Mouse (Mus musculus) adrenal gland, postnatal 36 days (tissue): ENCODE data around the gene Rps15a. TPM values are rescaled to one million over a fixed set of nuclear protein-coding genes. Genes with fewer than 3 reads are reported as not detected.

Experiments used
- DNase-seq, 2 experiments: peaks; one replicate each; pipeline ENCODE4 v3.0.0; 2021; ENCODE audit warnings: mixed read lengths in 1 of 2
- long read RNA-seq, 2 experiments: library from polyadenylated mRNA; stranded (forward); transcript quantifications; one replicate each; pipeline ENCODE4 v2.0.0; 2021; ENCODE audit warnings: borderline sequencing depth in 2 of 2
- total RNA-seq, 2 experiments: library from RNA; stranded (reverse); gene quantifications; 2 replicates each; pipeline ENCODE4 v1.2.3; 2021

Rps15a gene
- total RNA-seq: 100 to 1,000 TPM; 826 to 831 TPM
- long read RNA-seq, experiment 1, full-length matches to known transcripts: 495 of 507 reads
- long read RNA-seq, experiment 1, partial matches to known transcripts: 6 of 507 reads
- long read RNA-seq, experiment 1, other reads (novel, unspliced or antisense): 6 of 507 reads
- long read RNA-seq, experiment 2, full-length matches to known transcripts: 295 of 305 reads
- long read RNA-seq, experiment 2, partial matches to known transcripts: 3 of 305 reads
- long read RNA-seq, experiment 2, other reads (novel, unspliced or antisense): 7 of 305 reads

DNA sequence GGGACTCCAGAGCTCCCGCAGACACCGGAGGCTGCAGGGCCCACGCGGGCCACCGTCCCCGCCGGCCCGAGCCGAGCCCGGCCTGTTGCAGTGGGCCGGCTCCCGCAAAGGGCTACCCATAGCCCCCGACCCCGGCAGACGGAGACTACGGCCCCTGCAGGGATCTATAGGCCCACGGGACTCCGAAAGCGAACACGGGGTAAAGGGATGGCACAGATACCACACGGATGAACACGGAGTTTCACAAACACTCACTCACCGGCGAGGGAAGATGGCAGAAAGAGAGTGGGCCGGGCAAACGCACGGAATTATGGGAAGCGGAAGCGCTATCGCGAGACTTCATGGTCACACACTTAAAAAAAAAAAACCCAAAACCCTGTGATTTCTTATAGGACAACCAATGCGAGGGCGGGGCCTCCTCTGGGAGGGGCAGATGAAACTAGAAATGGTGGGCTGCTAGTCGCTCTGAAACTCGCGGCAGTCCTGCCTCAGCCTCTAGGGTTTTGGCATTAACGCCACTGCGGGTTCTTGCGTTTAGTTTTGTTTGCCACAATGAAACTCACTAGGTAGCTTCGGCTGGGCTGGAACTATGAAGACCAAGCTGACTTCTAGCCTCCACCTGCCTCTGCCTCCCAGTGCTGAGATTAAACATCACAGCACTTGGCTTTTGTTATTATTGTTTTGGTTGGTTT lies at the start of gene Rps15a:
TSS of gene Rps15a (minus strand) at position 312 of the 692 bp plus-strand sequence.
- peak; percentile 94 for DNase-seq

DNA sequence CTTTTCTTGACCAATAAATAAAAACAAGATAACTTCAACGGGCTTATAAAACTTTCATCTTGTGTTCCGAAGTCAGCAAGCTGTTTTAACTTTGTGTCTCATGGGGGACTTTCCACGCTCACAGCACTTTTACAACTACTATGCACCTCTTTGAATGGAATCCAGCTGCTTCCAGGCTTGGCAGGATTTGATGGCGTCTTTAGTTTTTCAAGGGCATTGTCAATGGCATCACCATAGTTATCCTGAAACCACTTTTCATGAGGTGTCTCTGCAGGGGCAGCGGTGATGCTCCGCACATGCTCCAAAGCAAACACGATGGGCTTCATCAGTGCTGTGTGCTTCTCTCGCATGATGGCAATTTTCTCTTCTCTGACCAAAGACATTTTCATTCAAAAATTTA lies 47.0 kb upstream of the Rps15a start:
- DNase-seq: no peak

DNA sequence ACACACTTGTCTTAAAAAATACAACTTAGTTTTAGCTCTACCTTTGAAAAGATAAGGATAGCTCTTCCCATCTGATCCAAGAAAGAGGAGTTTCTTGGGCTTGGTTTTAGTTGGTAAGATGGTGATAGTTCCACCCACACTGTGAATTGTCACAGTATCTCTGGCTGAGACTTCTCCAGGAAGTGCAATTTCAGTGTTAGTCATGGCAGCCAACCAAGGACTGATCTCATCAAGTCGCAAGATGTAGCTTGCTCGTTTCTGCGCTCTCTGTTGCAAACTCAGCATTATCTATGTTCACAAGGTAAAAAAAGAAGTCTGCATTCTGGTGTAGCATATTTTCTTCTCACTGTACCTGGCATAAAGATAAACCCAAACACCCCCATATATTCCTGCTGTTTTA lies 44.1 kb upstream of the Rps15a start:
- DNase-seq: no peak

DNA sequence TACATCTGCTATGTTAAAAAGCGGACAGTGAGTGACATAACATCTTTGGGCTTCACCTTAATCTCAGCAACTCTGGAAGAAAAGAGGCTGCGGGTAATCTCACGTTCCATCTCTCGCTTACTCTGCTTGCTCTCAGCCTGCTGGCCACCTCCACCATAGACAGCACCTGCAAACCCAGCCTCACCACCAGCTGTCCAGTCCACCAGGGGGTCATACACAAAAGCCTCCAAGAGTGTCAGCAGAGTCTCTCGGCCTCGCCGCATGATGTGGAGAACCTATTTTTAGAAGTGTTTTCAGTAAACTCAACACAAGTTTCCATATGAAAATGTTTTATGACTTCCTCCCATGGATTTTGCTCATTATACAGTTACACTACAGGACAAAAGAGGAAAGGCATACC lies 40.5 kb upstream of the Rps15a start:
- no peak for DNase-seq

DNA sequence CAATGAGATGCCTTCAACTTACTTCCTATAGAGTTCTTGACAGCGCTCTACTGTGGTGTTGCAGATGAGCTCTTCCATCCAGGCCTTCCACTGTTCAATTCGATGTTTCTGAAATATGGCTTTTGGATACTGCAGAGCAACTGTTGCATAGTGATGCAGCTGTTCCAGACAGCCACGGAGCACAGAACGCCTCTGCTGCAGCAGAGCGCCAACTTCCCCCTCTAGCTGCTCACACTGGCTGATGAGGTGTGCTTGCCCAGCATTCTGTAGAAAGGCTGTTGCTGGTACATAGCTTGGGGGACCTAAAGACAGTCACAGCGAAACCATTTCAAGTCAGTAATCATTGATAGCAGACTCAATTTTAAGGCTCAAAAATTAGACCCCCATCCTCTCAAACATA lies 38.2 kb upstream of the Rps15a start:
- DNase-seq: no peak

DNA sequence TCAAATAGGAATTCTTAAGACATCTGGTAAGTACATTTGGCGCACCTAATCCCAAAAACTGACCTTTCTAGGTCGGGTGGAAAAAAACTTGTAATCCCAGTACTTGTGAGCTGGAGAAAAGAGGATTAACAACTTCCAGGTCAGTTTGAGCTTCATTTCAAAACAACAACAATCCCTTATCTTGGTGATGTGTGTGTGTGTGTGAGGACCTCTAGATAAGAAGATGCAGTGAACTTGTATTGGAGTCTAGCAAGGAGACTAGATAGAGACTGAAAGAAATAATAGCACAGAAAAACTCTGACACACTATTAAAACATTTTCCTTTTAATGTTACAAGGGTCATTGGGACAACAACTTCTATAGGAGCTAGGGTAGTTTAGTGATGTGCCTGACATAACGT lies 27.6 kb upstream of the Rps15a start:
- no peak for DNase-seq

DNA sequence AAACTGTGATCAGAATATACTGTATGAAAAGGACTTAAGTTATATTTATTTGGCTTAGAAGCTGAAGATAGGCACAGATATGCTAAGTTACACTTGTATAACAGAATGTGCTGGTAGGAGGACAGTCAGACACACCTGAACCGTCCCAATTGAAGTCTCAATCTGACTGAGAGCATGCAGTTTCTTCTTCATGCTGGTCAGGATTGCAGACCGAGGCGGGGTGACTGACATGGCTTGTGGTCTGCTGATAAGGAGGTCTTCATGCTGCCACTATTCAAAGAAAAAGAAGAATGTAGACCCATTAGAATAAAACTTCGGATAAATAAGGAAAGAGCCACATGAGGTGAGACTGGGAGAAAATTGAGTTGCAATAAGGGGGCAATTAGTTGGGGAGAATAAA lies 27.1 kb upstream of the Rps15a start:
- DNase-seq: no peak

DNA sequence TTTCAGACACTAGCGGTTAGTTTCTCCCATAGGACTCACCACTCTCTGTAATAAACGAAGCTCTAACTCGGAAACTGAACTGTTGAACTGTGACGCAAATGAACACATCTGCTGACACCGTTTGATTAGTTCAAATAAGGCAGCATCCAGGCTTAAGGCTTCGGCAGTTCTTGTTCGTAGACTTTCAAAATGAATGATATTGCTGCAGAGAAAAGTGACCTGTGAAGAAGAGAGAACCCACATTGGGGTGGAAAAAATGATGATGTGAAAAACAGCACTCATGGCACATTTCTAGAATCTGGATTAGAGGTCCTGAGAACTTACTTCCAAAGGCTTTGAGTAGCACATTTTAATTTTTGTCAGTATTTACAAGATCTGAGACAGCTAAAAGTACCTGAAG lies 25.3 kb upstream of the Rps15a start:
- DNase-seq: no peak

DNA sequence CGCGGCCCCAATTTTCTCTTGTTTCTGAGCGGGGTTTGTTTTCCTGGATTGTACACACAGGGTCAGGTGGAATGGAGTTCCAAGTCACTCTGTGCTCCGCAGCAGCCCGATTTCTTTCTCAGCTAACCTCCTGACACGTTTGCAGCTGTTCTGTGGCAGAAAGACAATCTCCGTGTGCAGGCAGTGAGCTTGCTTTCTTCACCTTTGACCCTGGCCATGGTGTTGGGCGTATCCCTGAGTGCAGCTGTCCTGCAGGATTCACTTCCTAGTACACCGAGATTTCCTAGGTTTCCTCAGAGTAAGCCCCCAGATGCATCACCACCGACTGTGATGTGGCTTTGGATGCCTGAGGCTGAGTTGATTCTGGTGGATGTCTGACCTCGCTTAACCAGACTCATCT lies 19.1 kb upstream of the Rps15a start:
- DNase-seq: no peak

DNA sequence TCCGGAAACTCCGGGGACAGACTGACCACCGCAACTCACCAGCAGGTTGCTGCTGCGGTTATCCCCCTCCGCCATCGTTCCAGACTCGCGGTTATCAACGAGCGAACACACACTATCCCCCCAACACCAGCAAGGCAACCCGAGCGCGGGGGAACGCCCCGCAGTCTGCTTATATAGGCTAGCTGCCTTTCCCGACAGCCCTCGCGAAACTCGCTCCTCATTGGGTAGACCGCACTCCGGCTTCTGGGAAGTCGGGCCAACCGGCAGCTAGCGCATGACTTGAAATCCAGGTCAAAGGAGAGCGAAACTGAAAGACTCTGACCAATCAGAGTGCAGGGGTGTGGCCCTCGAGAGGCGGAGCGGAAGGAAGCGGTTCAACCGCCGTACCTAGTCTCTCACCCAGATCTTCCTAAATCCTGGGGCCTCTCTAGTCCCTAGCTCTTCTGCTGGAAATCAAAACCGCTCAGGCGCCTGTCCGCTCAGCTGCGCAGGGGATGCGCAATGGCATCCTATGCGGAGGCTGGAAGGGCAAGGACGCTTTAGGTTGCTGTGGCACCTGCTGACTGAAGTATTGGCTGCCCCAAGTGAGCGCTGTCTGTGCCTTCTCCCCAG lies 13.5 kb upstream of the Rps15a start, which contains the start of gene Arl6ip1:
TSS of gene Arl6ip1 (minus strand) at position 233 of the 612 bp plus-strand sequence.
- DNase-seq: peak; percentile 96 to 98

DNA sequence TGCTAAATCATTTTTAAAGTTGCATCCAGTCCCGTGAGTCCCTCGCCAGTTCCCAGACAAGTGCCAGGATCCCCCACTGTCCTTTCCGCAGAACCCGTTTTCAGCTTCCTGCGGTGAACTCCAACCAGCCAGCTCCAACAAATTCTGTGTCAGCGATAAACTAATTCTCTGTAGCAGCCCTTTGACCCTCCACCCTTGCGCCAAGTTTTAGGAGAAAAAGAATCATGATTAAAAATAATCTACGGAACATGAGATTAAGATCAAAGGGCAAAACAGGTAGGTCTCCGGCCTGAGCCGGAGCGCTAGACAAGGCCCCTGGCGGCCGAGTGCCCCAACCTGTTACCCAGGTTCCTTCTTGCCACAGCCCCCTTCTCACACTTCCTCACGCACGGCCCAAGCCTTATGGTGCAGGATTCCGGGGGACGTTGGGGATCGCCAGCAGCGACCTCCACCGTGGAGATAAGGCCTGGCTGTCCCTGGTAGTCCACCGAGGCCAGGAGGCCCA lies 13.0 kb upstream of the Rps15a start:
- DNase-seq: peak; percentile 22 to 39

DNA sequence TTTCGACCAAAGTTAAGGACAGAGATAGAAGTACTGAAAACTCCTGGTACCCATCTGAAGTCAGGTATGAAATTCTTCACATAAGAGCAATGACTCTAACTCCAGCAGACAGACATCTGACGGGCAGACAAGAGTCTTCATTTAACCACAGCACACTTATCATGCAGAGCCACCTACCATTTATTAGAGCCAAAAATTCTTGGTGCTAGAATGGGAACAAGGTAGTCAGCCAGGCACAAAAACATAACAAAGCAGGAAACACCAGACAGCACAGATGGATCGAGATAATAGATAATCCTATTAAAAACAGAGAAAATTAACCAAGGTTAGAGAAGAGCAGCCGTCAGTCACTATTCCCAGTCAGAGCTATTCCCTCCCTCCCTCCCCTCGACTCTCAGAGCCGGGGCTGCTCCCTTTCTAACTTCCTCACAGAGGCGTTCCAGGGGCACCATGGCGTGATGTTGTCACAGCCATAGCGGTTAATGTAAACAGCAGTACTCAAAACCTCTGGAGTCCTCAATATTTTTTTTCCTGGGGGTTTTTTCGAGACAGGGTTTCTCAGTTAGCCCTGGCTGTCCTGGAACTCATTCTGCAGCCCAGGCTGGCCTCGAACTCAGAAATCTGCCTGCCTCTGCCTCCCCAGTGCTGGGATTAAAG lies 10.4 kb upstream of the Rps15a start:
- DNase-seq: no peak

DNA sequence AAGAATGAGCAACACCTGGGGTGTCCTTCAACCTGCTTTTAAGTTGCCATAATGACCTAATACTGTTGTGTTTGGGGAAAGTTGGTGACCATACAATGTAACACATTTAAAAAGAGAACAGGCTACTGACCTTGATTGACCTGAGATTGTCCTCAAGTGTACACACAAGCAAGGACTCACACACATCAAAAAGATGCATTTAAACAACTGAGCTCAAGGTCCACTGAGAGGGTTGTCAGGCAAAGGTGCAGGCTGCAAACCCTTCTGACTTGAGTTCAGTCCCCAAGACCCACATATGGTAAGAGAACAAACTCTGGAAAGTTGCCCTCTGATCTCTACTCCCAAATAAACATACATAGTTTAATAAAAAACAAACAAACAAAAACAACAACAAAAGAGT lies 9.7 kb upstream of the Rps15a start:
- DNase-seq: no peak

DNA sequence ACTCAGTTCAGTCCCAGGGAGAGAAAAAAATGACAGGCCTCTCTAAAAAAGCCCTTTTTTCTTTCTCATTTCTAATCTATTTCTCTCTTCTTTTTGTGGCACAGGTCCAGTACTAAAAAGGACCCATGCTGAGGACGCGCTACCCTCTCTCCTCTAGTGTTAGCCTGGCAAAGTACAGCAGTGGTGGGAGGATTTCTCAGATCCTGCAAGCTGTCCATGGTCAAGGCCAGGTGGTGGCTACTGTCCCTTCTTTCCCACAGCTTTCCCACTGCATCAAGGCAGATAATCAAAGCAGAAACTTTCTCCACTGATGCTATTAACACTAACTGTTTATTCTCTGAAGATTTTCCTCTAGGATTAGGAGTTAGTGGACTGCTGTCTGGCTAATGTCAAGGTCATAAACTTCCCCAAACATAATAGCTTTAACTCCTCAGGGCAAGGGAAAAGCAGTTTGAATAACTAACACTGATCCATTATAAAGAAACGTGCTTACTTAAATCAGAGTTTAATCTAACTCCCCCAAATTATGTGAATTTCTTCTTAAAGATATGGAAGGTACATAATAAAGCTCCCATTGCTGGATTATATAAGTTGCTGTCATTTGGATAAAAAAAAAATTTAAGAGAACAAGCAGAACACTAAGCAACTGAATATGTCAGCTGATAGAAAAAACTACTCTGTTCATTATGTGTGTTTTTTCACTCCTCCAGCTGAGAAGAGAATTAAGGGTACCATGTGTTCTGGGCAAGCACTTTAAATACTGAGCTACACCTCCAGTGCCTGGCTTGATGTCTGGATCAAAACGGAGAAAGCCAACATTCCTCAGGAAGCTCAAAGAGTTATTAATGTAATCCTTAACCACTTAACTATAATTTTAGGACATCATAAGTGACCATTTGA lies 7.8 kb upstream of the Rps15a start:
- peak; percentile 29 to 45 for DNase-seq

DNA sequence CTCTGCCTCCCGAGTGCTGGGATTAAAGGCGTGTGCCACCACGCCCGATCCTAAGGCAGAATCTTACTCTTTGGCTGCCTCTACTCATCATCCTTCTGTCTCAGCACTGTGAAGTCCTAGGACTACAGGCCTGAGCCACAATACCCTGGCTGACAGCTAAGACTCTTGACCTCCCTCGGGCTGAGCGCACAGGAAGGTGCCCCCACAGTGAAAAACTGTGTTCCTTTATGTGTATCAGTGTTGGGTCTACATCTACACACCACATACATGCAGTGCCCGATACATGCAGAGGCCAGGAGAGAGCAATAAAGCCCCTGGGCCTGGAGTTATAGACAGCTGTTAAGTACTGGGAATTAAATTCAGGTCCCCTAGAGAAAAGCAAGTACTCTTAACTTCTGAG lies 6.2 kb upstream of the Rps15a start:
- DNase-seq: no peak

DNA sequence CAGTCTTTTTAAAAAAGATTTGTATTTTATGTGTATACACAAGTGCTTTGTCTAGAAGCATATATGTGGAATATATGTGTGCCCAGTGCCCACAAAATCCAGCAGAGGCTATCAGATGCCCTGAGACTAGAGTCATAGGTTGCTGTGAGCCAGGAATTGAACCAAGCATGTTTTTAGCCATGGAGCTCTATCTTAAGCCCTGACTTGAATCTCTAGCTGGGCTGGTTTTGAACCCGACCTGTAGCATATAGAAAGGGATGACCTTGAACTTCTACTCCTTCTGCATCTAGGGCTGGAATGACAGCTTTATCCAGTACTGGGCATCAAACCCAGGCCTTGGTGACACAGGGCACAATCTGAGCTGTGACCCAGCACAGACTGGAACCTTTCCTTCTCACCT lies 4.7 kb upstream of the Rps15a start:
- no peak for DNase-seq

DNA sequence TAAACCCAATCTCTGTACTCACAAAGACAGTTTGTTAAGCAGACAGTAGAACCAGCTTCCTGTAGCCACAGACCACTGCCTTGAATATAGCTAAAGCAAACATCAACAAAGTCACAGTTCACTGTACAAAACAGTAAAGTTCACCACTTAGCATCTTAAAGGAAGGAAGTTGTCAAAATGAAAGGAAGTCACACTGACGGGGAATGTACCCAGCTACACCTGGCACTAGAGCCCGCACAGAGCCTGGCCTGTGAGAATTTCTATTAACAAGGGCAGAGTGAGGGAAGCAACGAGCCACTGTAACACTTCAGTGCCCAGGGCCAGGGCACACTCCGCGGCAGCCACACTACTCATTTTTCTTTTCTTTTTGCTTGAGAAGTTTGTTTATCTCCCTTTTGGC lies 4.0 kb upstream of the Rps15a start:
- no peak for DNase-seq

DNA sequence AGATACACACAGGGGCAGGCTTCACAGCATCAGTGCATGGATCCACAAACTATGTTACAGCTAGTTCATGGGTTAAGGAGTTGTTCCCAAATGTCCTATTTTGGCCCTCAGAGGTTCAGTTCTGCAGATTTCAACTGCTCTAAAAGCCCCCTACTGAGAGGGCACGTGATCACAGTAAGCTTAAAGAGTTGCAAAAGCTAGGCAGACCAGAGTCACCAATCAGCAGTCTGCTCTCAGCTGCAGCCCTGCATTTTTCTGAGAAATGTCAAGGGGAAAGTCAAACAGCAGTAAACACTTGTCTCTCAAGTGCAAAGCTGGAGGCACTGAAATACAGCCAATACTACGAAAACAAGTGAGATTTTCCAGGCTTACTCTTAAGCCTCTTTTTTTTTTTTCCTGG lies 3.2 kb upstream of the Rps15a start:
- peak; percentile 47 to 62 for DNase-seq

DNA sequence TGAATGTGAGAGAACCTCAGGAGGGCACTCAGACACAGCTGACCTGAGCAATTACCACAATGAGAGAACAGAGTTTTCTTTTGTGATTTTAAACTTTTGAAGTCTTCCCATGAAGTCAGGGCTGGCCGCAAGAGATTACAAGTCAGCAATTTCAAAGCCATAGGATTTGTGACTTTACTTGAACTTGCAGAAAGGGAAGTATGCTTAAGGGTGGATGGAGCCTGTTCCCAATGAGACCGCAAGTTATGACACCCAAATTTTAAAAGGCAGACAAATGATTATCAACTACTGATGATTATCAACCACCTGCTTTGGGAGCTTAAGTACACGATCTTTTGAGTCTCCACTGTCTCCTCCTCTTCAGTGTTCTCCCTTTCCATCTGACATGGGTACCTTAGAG lies 2.4 kb upstream of the Rps15a start:
- DNase-seq: no peak

DNA sequence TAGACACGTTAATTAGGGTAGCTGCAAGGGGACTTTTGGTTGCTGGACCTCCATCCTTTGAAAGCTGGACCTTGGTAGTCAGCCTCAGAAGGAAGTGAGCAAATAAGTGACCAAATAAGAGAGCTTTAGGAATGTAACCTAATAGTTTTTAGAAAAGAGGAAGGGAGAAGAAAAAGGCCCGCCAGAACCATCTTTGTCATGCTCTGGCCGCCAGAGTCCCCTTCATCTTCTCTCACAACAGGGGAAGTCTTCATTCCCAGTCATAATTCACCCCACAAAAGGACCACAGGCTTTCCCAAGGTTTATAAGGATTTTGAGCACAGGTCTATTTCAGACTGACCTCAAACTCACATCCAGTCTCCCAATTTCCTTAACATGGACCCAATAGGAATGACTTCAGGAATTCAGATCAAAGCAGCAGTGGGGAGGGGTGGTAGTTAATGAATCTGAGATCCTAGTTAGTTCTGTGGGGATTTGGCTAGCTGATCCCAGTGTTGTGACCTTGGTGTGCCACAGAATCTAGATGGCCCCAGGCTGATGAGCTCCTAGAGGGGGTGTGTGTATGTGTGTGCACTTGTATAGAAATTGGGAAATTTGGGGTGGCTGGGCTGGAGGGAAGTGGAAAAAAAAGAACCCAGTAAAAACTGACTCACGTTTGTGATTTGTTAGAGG lies 1.7 kb upstream of the Rps15a start:
- no peak for DNase-seq
